In genomic region chr1:152563282-152563681, GRCm38 (mm10) we compare ENCODE assay signal across 15 mouse cellular contexts.
"Had no signal": no experiment of that assay in that cellular context is flagged by ENCODE, and none has a peak within 500 bp of the region (broad histone marks: within the 10 kb centered on the region; RNA-seq: fewer than 3 reads in every experiment).

No protein-coding gene starts in this region.

- H3K27ac ChIP-seq: kidney, embryonic 15.5 days; left cerebral cortex, adult 2 months; limb, embryonic 12.5 days; limb, embryonic 15.5 days; liver, embryonic 14.5 days; macrophage; midbrain, embryonic 12.5 days; midbrain, embryonic 15.5 days; neural tube, embryonic 13.5 days had no signal

- DNase-seq: kidney, postnatal 36 days; layer of hippocampus, postnatal 36 days; liver, postnatal 0 days; lung, embryonic 14.5 days; retina, postnatal 1 day; thymus, postnatal 25 days had no signal

- H3K9me3 ChIP-seq: kidney, embryonic 15.5 days; limb, embryonic 12.5 days; limb, embryonic 15.5 days; midbrain, embryonic 12.5 days; midbrain, embryonic 15.5 days; neural tube, embryonic 13.5 days had no signal

- H3K36me3 ChIP-seq: kidney, embryonic 15.5 days; limb, embryonic 12.5 days; limb, embryonic 15.5 days; midbrain, embryonic 12.5 days; midbrain, embryonic 15.5 days; neural tube, embryonic 13.5 days had no signal

- H3K27me3 ChIP-seq: kidney, embryonic 15.5 days; limb, embryonic 12.5 days; limb, embryonic 15.5 days; midbrain, embryonic 15.5 days; neural tube, embryonic 13.5 days had no signal

- H3K4me3 ChIP-seq: kidney, embryonic 15.5 days; left cerebral cortex, adult 2 months; limb, embryonic 12.5 days; limb, embryonic 15.5 days; midbrain, embryonic 12.5 days; midbrain, embryonic 15.5 days; neural tube, embryonic 13.5 days had no signal
